Mouse (Mus musculus) heart, embryonic 11.5 days (tissue): ENCODE results near the gene Aars2. TPM values are rescaled to one million over a fixed set of nuclear protein-coding genes. Genes with fewer than 3 reads are reported as not detected.

Source experiments
- ATAC-seq: fragments of 200-750 bp; cut with Nextera tagmentation; replicated peaks from 2 replicates; pipeline ENCODE4 v1.8.0; 2017; ENCODE audit warnings: moderate library complexity; ENCODE audit not compliant: insufficient number of reproducible peaks, low FRiP score, low TSS enrichment
- H3K27ac ChIP-seq: fragments of 300-500 bp; sonication (generic); 2 replicates; pipeline ENCODE4 v1.5.1; 2014; ENCODE audit warnings: mild to moderate bottlenecking, low read depth, low read length
- H3K27me3 ChIP-seq: fragments of 300-500 bp; sonication (generic); 2 replicates; pipeline ENCODE4 v1.6.1; 2014; ENCODE audit warnings: mild to moderate bottlenecking, low read length, mixed read lengths; ENCODE audit not compliant: control insufficient read depth, insufficient read depth
- H3K36me3 ChIP-seq: fragments of 300-500 bp; sonication (generic); 2 replicates; pipeline ENCODE4 v1.6.1; 2014; ENCODE audit warnings: mild to moderate bottlenecking, low read length, moderate library complexity, mixed read lengths; ENCODE audit not compliant: control insufficient read depth, insufficient read depth
- H3K4me1 ChIP-seq: fragments of 300-500 bp; sonication (generic); 2 replicates; pipeline ENCODE4 v1.6.1; 2014; ENCODE audit warnings: low read length; ENCODE audit not compliant: control insufficient read depth, insufficient read depth
- H3K4me2 ChIP-seq: fragments of 300-500 bp; sonication (generic); 2 replicates; pipeline ENCODE4 v1.6.1; 2014; ENCODE audit warnings: mild to moderate bottlenecking, moderate library complexity
- H3K4me3 ChIP-seq: fragments of 300-500 bp; sonication (generic); 2 replicates; pipeline ENCODE4 v1.5.1; 2014; ENCODE audit warnings: low read depth, low read length
- H3K9ac ChIP-seq: fragments of 300-500 bp; sonication (generic); 2 replicates; pipeline ENCODE4 v1.6.1; 2014; ENCODE audit warnings: mild to moderate bottlenecking, low read depth, low read length, moderate library complexity
- H3K9me3 ChIP-seq: fragments of 300-500 bp; sonication (generic); replicated peaks from 2 replicates; pipeline ENCODE4 v1.6.1; 2016; ENCODE audit warnings: low read length; ENCODE audit not compliant: control insufficient read depth
- WGBS: fragments of 180-500 bp; shearing (Covaris S2); extraction: QIAGEN DNeasy Blood & Tissue Kit; methylation state at CpG from one replicate; pipeline ENCODE4 v1.1.7; 2014; ENCODE audit not compliant: insufficient replicate concordance; 5-methylcytosine and 5-hydroxymethylcytosine counted together
- polyA plus RNA-seq: library from polyadenylated mRNA; unstranded; fragments of >200 nt; fragmentation: Nextera tagmentation; extraction: Ambion mirVana; gene quantifications from 2 replicates; pipeline ENCODE4 v1.2.1, GENCODE M21; 2014

Aars2 gene
- polyA plus RNA-seq, 1 experiment from 2014 or later: 12.1 TPM

- no peak overlapping the region for H3K4me3 ChIP-seq
- no peak overlapping the region for H3K27ac ChIP-seq
- ATAC-seq: no peak
- H3K4me1 ChIP-seq: peaks cover 6% of the 10 kb centered on the region; the same call in 1 of the 2 replicates
- no peaks in the 10 kb centered on the region for H3K9me3 ChIP-seq
- H3K9ac ChIP-seq: no peak overlapping the region; the same call in 1 of the 2 replicates
- no peak overlapping the region for H3K4me2 ChIP-seq
- no peaks in the 10 kb centered on the region for H3K27me3 ChIP-seq
- peaks cover 4% of the 10 kb centered on the region; the same call in 1 of the 2 replicates for H3K36me3 ChIP-seq
- 70% methylated on average over 6 of the region's 6 CpGs for WGBS
Observed at GRCm38 (mm10) chr17:45505941-45506465, 638 bp upstream of the Aars2 start.

GRCm38 (mm10) chr17:45510871-45511270, 4.2 kb downstream of the Aars2 start:
- peaks cover 4% of the 10 kb centered on the region; the same call in 1 of the 2 replicates for H3K36me3 ChIP-seq

GRCm38 (mm10) chr17:45511757-45512156, 5.1 kb downstream of the Aars2 start:
- ATAC-seq: no peak
- Histone ChIP-seq H3K27me3 (no peaks in the 10 kb centered on the region), H3K4me1 (peaks cover 6% of the 10 kb centered on the region; the same call in 1 of the 2 replicates), H3K9ac (no peak overlapping the region), H3K4me2 (no peak overlapping the region), H3K36me3 (peaks cover 4% of the 10 kb centered on the region; the same call in 1 of the 2 replicates), H3K4me3 (no peak overlapping the region), H3K27ac (no peak overlapping the region), H3K9me3 (no peaks in the 10 kb centered on the region)
- WGBS: 79% methylated on average over 4 of the region's 4 CpGs

More at GRCm38 (mm10) chr17:45510871-45511270, 4.2 kb downstream of the Aars2 start:
- 89% methylated on average over 4 of the region's 4 CpGs for WGBS
- Histone ChIP-seq H3K9ac (no peak overlapping the region), H3K4me3 (no peak overlapping the region), H3K4me1 (0 out of 2 replicates have a peak, but pooled peaks cover 4% of the 10 kb centered on the region), H3K27ac (no peak overlapping the region), H3K9me3 (no peaks in the 10 kb centered on the region), H3K4me2 (no peak overlapping the region), H3K27me3 (no peaks in the 10 kb centered on the region)
- ATAC-seq: no peak

- Histone ChIP-seq H3K4me2 (no peak overlapping the region), H3K27ac (no peak overlapping the region), H3K4me1 (peaks cover 3% of the 10 kb centered on the region; the same call in 1 of the 2 replicates), H3K36me3 (0 out of 2 replicates have a peak, but pooled peaks cover 4% of the 10 kb centered on the region), H3K9ac (no peak overlapping the region), H3K4me3 (no peak overlapping the region), H3K27me3 (no peaks in the 10 kb centered on the region), H3K9me3 (no peaks in the 10 kb centered on the region)
- WGBS: 29% methylated on average over 15 of the region's 15 CpGs
- no peak for ATAC-seq
Observed at GRCm38 (mm10) chr17:45515204-45515726, 8.6 kb downstream of the Aars2 start.

GRCm38 (mm10) chr17:45515806-45516205, 9.2 kb downstream of the Aars2 start:
- H3K4me2 ChIP-seq: no peak overlapping the region
- H3K36me3 ChIP-seq: 0 out of 2 replicates have a peak, but pooled peaks cover 3% of the 10 kb centered on the region
- ATAC-seq: no peak
- no peak overlapping the region for H3K4me3 ChIP-seq
- 65% methylated on average over 10 of the region's 10 CpGs for WGBS
- H3K27me3 ChIP-seq: no peaks in the 10 kb centered on the region
- H3K27ac ChIP-seq: no peak overlapping the region
- H3K4me1 ChIP-seq: peaks cover 5% of the 10 kb centered on the region
- no peak overlapping the region for H3K9ac ChIP-seq
- no peaks in the 10 kb centered on the region for H3K9me3 ChIP-seq

GRCm38 (mm10) chr17:45516488-45516887, 9.8 kb downstream of the Aars2 start:
- Histone ChIP-seq H3K9me3 (no peaks in the 10 kb centered on the region), H3K4me2 (no peak overlapping the region), H3K27ac (no peak overlapping the region), H3K4me1 (peaks cover 11% of the 10 kb centered on the region), H3K36me3 (0 out of 2 replicates have a peak, but pooled peaks cover 2% of the 10 kb centered on the region), H3K9ac (no peak overlapping the region), H3K4me3 (no peak overlapping the region), H3K27me3 (no peaks in the 10 kb centered on the region)
- 35% methylated on average over 8 of the region's 8 CpGs for WGBS
- no peak for ATAC-seq

- no peak overlapping the region for H3K27ac ChIP-seq
- H3K4me1 ChIP-seq: peaks cover 13% of the 10 kb centered on the region
- no peak for ATAC-seq
- H3K4me3 ChIP-seq: no peak overlapping the region
- H3K9me3 ChIP-seq: no peaks in the 10 kb centered on the region
- H3K27me3 ChIP-seq: no peaks in the 10 kb centered on the region
- H3K4me2 ChIP-seq: no peak overlapping the region
- 89% methylated on average over 21 of the region's 21 CpGs for WGBS
- 0 out of 2 replicates have a peak, but pooled peaks cover 2% of the 10 kb centered on the region for H3K36me3 ChIP-seq
- H3K9ac ChIP-seq: no peak overlapping the region
Observed at GRCm38 (mm10) chr17:45517135-45517534, 10.5 kb downstream of the Aars2 start.

GRCm38 (mm10) chr17:45517549-45518215, 11.0 kb downstream of the Aars2 start:
- Histone ChIP-seq H3K4me1 (peaks cover 19% of the 10 kb centered on the region), H3K9ac (no peak overlapping the region), H3K9me3 (no peaks in the 10 kb centered on the region), H3K4me3 (no peak overlapping the region), H3K27ac (no peak overlapping the region), H3K27me3 (no peaks in the 10 kb centered on the region), H3K36me3 (0 out of 2 replicates have a peak, but pooled peaks cover 2% of the 10 kb centered on the region), H3K4me2 (no peak overlapping the region)
- 85% methylated on average over 28 of the region's 28 CpGs for WGBS
- no peak for ATAC-seq
